Mouse (Mus musculus) thymus, adult 2 months (tissue): ENCODE results near the gene Cilp.
"Not testable (repeated sequence)": the region's sequence is repeated elsewhere in the genome, so short reads cannot be mapped to it uniquely, and the experiment has no call there.

ENCODE experiments used
- CTCF ChIP-seq: fragments of 200-500 bp; IDR thresholded peaks from 2 replicates; pipeline ENCODE4 v1.5.1; 2012; ENCODE audit warnings: mild to moderate bottlenecking, control low read depth, low read length, moderate library complexity, borderline replicate concordance; ENCODE audit not compliant: control insufficient read depth, poor library complexity, insufficient read depth; ENCODE audit errors: extremely low read depth
- POLR2A ChIP-seq: fragments of 200-500 bp; IDR thresholded peaks from 2 replicates; pipeline ENCODE4 v1.6.1; 2012; ENCODE audit warnings: mild to moderate bottlenecking, low read length, control low read depth, moderate library complexity; ENCODE audit not compliant: control insufficient read depth, poor library complexity, insufficient read depth; ENCODE audit errors: extremely low read depth

DNA sequence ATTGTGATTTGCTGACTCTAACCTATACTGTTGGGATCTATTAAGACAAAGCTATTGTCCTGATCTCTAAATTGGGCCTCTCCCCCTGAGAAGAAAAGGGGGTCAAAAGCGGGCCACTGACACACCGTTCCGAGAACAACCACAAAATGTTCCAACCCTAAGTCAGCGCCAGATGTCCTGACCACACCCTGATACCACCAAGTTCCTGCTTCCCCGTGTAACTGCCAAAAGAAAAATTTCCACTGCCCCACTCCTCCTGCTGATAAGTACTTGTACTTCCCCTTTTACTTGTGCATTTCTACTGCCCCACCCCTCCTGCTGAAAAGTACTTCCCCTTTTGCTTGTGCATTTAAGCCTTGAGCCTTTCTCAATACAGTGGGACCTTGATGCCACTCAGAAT is 23.3 kb downstream of the Cilp start:
- TF ChIP-seq CTCF, POLR2A: not testable (repeated sequence)
